Mouse (Mus musculus): ENCODE results near the gene Dnm2.
A peak's percentile ranks its signal among the peaks of the same experiment; 100 is the strongest.
"Not testable (repeated sequence)": the region's sequence is repeated elsewhere in the genome, so short reads cannot be mapped to it uniquely, and the experiment has no call there.

Dnm2 gene

GRCm38 (mm10) chr9:21508871-21509404 is 84.2 kb downstream of the Dnm2 start:
- no peak for DNase-seq

GRCm38 (mm10) chr9:21509772-21510688 is 85.3 kb downstream of the Dnm2 start, which contains the start of gene Tmed1:
TSS of gene Tmed1 (minus strand) at chr9:21510252.
- DNase-seq = peak; percentile 98

- no peak for DNase-seq
These were observed 85.9 kb downstream of the Dnm2 start for GRCm38 (mm10) chr9:21510689-21511015.

GRCm38 (mm10) chr9:21511052-21511451 is 86.3 kb downstream of the Dnm2 start:
- DNase-seq = no peak

DNA sequence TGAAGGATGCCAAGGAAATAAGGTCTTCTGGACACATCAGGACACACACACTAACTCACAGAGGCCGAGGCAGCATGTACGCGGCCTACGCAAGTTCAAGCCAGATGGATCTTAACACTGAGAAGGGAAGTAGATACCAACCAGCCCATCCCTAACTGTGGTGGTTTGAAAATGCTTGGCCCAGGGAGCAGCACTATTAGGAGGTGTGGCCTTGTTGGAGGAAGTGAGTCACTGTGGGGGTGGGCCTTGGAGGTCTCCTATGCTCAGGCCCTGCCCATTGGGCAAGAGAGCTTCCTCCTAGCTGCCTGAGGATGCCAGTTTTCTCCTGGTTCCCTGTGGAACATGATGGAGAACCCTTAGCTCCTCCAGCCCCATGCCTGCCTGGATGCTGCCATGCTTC is 88.8 kb downstream of the Dnm2 start:
- DNase-seq = no peak

- no peak for DNase-seq
These were observed 93.3 kb downstream of the Dnm2 start for GRCm38 (mm10) chr9:21517947-21518495.

- DNase-seq = not testable (repeated sequence)
These were observed 94.0 kb downstream of the Dnm2 start for GRCm38 (mm10) chr9:21518690-21519089.

GRCm38 (mm10) chr9:21525142-21525936 is 100.6 kb downstream of the Dnm2 start:
- no peak for DNase-seq

DNA sequence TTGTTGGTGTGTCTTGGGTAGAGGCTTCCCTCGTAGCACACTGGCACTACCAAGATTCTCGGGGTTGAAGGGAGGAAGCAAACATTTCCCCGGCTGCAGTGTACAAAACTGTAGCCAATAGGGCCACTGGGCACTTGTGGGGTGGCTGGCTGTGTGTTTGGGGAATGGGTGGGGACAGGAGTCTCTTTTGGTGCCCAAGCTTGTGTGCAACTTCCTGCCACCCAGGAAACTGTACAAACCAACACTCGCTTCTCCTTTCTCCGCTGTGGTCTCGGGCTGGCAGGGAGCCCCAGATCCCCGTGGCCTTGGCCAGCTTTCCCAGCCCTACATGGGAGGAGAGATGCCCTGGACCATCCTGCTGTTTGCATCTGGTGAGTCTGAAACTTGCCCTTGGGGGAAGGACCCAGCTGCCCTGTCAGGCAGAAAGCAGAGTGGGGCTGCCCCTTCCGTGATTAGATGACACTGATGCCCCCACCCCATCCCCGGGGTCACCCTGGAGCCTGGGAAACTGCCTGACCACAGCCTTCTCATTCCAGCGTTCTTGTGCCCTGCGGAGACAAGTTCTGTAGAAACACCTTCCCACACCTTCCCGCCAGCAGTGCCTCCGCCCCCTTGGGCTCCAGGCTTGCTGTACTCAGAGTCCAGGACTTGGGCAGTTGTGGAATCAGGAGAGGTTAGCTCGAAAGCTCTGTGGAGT is 101.4 kb downstream of the Dnm2 start, which contains the start of gene AB124611:
Gene AB124611 (plus strand): TSS at position 240 of the 697 bp plus-strand sequence.
- no peak for DNase-seq

- no peak for DNase-seq
These were observed 101.9 kb downstream of the Dnm2 start for GRCm38 (mm10) chr9:21526634-21526944.

- DNase-seq = no peak
These were observed 102.5 kb downstream of the Dnm2 start for GRCm38 (mm10) chr9:21527100-21527801.

GRCm38 (mm10) chr9:21527917-21528324 is 103.2 kb downstream of the Dnm2 start:
- DNase-seq = no peak

GRCm38 (mm10) chr9:21536501-21536900 is 111.8 kb downstream of the Dnm2 start:
- DNase-seq = no peak

DNA sequence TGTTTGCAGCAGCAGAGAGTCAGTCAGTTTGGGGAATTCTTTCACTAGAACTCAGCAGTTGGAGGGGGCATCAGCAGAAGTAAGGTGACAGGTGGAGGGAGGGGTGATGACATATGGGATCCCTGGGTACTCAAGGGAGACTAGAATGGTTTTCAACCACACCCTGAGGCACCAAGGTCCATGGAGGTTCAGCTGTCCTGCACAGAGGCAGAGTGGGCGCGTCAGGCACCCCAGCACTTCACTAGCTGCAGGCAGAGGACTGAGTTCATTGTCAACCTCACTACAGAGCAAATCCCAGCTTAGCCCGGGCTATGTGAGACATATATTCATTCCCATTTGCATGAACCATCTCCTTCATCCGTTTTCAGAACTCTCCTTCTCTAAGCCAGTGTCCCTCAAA is 112.3 kb downstream of the Dnm2 start:
- DNase-seq = no peak

GRCm38 (mm10) chr9:21539981-21540753 is 115.5 kb downstream of the Dnm2 start:
- no peak for DNase-seq

DNA sequence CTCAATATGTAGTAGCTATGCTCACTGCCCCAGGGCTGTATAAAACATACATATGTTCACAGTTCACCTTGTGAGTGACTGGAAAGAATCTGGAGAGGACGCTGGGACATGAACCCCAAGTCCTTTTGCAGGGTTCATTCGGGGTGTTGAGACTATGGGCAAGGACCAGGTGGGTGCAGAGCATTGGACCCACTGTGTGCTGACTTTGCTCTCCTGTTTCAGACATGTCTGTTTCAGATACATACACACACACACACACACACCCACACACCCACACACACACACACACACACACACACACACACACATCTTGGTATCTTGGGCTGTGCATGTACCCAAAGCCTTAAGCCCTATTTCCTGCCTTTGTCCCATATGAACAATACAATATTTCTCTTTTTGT is 117.3 kb downstream of the Dnm2 start:
- not testable (repeated sequence) for DNase-seq

DNA sequence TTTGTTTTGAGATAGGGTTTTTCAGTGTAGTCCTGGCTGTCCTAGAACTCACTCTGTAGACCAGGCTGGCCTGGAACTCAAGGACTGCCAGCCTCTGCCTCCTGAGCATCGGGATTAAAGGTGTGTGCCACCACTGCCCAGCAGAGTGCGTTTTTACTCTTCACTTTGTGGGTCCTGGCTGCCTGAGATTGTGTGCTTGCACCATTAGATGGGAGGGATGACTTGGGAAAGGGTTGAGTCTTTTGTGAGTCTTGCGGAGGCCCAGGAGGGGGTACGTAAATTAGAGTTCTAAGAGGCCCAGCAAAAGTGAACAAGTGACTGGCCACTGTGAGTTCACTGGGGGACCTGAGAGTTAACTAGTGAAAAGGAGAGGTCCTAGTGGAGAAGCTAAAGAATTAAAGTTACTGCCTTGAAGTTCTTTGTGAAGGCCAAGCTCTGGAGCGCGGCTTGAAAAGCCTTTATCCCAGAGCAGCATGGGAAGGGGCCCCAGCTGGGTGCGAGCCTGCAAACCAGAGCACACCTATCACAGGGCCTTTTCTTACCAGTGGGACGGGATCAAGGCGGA is 120.7 kb downstream of the Dnm2 start:
- DNase-seq = no peak

GRCm38 (mm10) chr9:21545916-21546788 is 121.4 kb downstream of the Dnm2 start:
- DNase-seq = peak; percentile 99

DNA sequence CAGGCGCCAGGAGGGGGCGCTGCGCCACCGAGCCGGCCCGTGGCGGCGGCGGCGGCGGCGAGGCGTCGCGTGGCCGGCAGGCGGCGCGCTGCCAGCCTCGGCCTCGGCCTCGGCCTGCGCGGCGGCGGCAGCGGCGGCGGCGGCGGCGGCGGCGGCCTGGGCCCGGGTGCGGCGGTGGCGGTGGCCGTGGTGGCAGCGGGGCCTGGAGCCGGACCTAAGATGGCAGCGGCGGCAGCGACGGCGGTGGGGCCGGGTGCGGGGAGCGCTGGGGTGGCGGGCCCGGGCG is 122.0 kb downstream of the Dnm2 start, which contains the start of gene Carm1:
Gene Carm1 (plus strand): TSS at position 106 of the 286 bp plus-strand sequence.
- DNase-seq = no peak

Measured in kidney, adult 11 months (tissue).